Mouse (Mus musculus) erythroid progenitor cell, adult 5-6 weeks (primary cell): ENCODE data around the gene Cdhr2. TPM values are rescaled to one million over a fixed set of nuclear protein-coding genes. Genes with fewer than 3 reads are reported as not detected.

Experiments used
- ATAC-seq: replicated peaks from 2 replicates; pipeline ENCODE4 v1.8.0; 2016; ENCODE audit warnings: moderate number of reproducible peaks, mild to moderate bottlenecking, moderate TSS enrichment, inconsistent platforms; ENCODE audit not compliant: poor library complexity, low FRiP score, severe bottlenecking
- total RNA-seq, 2 experiments: library from RNA; stranded (forward) in 1 of 2; stranded (reverse) in 1 of 2; fragments of 150-400 nt in 1 of 2; fragments of 186-747, 209-891 nt in 1 of 2; gene quantifications; 2 replicates each; pipeline versions ENCODE4 v1.2.3 to v1.2.4; 2015 to 2017; ENCODE audit warnings: low replicate concordance in 2 of 2

The Cdhr2 gene
- total RNA-seq (2015; ENCODE audit: low replicate concordance) (not detected in 2 replicates), total RNA-seq (2017; ENCODE audit: low replicate concordance) (not detected in 2 replicates)

- ATAC-seq = no peak
Measured at GRCm38 (mm10) chr13:54701243-54701642, at the start of gene Cdhr2. Cdhr2 (plus strand) TSS chr13:54701461.

DNA sequence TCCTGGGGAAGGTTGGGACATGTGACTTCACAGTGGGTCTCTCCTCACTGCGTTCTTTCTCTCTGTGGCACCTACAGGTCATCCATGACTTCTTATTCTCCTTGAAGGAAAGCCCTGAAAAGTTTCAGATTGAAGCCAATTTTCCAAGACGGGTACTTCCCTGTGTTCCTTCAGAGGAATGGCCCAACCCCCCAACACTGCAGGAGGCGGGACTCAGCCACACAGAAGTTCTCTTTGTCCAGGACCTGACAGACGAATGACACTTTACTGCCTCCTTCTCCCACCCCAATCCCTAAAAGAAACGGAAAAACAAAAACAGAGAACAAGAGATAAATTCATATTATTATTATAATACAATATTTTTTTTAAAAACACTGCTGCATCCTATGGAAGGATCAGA, 40.4 kb upstream of the Cdhr2 start:
- no peak for ATAC-seq

DNA sequence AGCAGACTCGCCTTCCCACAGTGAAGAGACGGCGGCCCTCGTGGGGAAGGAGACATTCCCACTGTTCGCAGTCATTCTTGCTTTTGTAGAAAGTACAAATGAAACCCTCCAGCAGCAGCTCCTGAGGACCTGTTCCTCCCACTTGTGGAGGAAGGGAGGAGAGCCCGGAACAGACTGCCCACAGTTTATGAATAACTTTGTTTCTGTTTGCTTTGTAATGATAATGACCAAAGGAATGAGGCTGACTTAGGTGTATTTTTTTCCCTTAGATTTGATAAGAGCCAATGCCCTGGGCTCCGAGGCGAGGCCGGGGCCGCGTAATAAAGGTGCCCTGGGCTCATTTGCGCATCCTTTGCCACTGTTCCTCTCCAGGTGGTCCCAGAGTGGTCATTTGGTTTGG, 39.9 kb upstream of the Cdhr2 start:
- ATAC-seq = no peak

DNA sequence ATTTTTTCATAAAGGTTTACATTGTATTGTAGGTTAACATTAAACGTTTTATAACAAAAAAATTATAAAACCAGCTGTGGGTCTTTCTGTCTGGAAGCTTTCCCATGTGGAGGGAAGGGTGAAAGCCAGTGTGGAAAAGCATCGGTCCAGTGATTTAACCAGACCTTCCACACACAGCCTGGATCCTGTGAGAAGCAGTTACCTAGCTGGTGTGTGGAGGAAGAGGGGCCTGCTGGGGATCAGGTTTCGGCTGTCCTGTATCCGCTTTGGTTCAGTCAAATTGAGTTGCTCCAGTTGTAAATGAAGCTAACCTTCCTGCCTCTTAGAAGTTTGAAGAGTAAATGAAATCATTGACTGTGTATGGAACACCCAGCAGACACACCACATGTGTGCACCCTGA, 37.3 kb upstream of the Cdhr2 start:
- ATAC-seq = no peak

- no peak for ATAC-seq
Measured at GRCm38 (mm10) chr13:54664509-54664908, 36.8 kb upstream of the Cdhr2 start.

- ATAC-seq = no peak
Measured at GRCm38 (mm10) chr13:54665062-54665461, 36.2 kb upstream of the Cdhr2 start.

GRCm38 (mm10) chr13:54670491-54670890, 30.8 kb upstream of the Cdhr2 start:
- ATAC-seq = no peak

DNA sequence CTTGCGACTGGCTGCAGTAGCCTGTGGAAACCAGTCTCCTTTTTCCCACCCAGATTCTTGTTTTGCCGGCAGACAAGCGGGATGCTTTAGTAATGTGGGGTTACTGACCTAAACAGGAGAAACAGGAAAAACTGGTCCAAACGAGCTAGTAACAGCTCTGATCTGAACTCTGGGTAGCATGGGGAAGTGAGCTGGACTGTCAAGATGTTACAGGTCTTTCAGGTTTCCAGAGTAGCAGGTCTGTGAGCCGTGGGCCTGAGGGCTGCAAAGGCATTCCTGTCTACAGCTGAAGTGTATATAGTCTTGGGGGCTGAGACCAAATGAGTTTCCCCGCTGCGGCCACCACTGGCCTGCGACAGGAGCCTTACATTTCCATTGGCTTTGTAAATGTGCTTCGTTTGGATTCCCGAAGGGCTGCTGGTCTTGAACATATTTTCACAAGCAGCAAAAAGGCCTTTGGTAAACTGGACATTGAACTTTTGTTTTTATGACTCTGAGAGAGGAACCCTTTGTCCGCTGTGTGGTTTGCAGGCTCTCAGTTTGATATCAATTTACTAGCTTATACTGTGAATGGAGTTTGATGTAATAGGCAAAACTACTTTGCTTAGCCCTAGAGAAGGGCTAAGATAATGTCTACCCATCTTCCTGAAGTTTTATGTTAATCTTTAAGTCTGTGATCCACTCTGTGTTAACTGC, 25.2 kb upstream of the Cdhr2 start:
- no peak for ATAC-seq

GRCm38 (mm10) chr13:54678263-54678662, 23.0 kb upstream of the Cdhr2 start:
- no peak for ATAC-seq

GRCm38 (mm10) chr13:54680184-54680853, 20.9 kb upstream of the Cdhr2 start:
- ATAC-seq = peak; percentile 83

DNA sequence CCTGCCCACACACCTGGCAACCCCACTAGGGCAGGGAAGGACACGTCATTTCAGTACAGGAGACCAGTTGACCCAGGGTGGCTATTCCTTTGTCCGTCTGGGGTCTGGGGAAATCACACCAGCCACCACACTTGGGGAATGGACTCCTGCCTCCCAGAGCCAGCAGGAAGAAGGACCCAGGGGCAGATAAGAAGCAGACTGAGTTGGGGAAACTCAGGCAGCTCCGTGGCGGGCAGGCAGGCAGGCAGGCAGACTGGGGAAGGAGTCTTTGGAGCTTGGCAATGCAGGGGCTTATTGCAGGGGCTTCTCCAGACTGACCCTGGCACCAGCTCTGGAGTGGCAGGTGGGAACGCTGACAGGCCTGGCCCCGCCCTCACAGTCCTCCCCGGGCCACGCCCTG, 20.0 kb upstream of the Cdhr2 start:
- ATAC-seq = peak; percentile 59

DNA sequence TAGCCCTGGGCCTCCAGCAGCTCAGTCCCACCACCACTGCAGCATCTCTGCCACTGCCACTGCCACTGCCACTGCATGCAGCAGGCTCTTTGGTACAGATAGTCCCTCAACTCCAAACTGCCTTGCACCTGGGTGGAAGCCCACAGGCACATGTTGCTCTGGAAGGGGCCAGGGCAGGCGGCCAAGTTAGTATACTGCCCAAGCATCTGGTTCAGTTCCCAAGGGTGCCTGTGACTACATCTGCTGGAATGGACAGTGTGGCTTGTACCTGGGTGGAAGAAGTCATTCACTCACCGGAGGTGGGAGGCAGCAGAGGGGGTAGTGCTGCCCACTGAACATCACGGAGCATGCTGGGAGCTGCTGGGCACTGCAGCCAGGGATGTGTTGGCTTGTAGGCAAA, 18.0 kb upstream of the Cdhr2 start:
- ATAC-seq = no peak

- no peak for ATAC-seq
Measured at GRCm38 (mm10) chr13:54684140-54684896, 16.9 kb upstream of the Cdhr2 start.

DNA sequence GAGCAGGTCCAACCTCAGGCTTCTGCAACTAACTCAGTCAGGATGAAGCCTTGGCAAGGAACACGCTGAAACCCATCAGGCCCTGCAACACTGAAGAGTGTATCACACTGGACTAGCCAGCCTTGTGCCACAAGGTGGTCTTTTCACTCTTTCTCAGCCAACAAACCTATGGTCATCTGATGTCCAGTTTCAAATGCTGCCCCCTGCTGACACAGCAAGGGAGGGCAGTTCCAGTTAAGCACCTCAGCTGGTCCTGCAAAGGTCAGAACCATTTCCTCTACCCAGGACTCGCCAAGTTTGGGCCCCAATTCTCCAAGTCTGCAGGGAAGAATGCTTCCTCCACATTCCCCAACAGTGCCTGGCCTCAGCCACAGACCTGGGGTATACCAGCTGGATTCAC, 16.1 kb upstream of the Cdhr2 start:
- no peak for ATAC-seq

DNA sequence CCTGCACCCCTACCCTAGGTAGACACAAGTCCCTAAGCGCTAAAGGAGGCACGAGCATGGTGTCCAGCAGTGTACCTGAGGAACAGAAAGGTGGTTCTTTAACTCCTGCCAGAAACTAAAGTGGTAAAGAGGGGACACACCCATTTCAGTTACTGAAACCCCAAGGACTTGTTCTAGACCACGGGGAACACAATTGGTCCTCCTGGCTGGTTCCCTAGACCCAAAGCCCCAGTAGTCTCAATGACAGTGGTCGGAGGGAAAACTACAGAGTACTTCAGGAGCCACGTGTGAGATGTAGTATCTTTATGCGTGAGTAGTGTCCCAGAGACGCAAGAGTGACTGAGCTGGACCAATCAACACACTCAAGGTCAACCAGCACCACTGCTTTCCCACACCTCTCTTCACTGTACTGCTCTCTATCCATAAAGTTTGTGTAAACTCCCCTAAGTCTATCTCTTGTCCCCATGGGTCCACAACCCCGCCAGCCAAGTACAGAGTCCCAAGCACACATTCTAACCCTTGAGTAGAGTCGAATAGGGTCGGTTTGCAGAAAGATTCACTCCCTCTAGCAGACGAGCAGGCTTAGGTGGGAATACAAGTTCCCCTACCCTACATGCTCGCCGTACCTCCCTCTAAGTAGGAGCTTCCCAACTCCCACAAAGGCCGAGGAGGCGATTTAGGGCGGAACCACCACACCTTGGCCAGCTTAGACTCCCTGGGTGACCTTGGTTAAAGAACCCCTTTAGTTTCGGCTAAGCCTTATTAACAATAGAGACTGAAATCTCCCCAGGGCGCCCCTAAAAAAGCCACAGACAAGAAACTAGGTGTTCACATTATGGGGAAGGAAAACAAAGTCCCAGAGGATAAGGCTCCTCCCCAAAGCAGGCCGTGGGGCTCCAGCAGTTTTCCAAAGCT, 14.9 kb upstream of the Cdhr2 start:
- ATAC-seq = peak; percentile 16

- no peak for ATAC-seq
Measured at GRCm38 (mm10) chr13:54687096-54687495, 14.2 kb upstream of the Cdhr2 start.

DNA sequence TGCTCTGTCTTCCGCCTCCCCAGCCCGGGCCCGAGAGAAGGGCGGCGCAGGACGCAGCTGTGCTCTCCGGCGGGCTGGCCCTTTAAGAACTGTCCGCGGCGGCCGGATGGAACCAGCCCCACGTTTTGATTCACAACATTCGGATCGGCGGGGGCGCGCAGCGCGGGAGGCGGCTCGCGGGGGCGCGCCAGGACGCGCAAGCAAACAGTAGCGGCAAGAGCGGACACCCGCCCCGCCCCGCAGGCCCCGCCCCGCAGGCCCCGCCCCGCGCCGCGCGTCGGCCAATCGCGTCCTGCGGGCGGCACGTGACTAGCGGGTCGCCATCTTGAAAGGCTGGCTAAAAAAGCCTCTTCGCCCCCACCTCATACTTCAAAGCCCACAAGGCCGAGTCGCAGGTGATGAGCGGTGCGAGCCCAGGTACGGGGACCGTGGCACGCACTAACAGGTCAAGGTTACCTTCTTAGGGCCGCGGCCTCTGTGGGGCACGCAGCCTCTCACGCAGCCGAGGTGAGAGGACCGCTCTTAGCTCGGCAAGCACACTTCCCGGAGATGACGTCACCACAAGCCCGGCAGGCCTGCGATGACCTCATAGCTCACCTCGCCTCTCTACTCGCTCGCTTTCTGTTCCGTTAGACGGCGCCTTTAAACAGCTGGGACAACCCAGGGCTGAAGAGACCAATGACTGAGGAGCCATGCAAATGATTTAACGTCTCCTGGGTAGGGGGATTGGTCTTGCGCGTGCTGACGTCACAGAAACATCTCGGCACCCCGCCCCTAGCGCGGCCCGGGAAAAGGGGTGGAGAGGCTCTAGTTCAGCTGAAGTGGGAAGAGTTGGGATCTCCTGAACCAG, 13.5 kb upstream of the Cdhr2 start:
- peak; percentile 74 for ATAC-seq

DNA sequence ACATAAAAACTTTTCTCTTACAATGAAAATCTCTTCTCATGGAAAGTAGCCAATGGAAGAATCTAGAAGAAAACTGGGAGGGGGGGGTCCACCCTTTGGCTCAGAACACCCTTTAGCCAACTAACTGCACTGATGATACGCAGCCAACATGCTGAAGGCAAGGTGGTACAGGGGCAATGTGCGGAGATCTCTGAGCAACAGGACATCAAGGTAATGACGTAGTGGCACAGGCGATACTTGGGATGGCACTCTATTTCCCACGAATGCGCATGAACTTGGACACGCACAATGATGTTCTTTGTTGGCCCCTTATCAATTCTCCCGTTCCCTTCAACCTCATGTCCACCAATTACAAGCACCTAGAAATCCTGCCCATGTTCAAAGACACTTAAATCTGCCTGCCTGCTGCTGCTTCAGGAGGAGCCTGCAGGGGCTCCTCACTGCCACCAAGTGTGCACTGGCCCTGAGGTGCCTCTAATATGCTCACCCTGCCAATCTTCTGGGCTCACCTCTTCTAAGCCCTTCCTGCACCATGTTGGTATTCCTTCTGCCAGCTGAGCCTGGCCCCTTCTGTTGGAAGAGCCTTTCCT, 11.0 kb upstream of the Cdhr2 start:
- ATAC-seq = no peak

GRCm38 (mm10) chr13:54691737-54692136, 9.5 kb upstream of the Cdhr2 start:
- ATAC-seq = no peak
